Mouse (Mus musculus): Measurements from ENCODE around the gene Vip. TPM values are rescaled to one million over a fixed set of nuclear protein-coding genes. Genes with fewer than 3 reads are reported as not detected.
A peak's percentile ranks its signal among the peaks of the same experiment; 100 is the strongest.

Gene Vip
- polyA plus RNA-seq, 1 experiment from 2014 or later: 0.34 TPM

DNA sequence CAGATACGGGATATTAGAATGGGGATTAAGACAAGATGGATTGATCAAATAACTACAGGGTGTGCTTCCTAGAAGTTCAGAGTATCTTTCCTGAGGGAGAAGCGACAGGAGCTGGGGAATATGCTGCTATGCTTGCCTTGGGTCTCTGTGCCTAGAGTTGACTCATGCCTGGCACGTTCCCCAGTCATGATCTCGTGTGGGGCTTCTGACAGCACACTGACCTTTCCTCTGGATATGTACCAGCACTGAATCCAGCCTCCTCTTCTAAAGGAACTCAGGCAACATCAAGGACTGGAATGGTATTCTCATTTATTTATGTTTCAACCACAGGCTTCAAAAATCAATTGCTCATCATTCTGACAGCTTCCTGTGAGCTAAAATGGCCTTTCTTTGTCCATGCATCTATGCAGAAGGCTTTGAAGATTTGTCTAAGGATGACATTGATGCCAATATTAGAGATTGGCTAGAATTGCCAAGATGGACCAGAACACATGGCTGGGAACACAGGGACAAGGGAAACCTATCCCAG, 5.3 kb upstream of the Vip start:
- no peaks in the 10 kb centered on the region for H3K9me3 ChIP-seq
- WGBS: 78% methylated on average over 4 of the region's 4 CpGs
- no peak for ATAC-seq (ENCODE audit: low FRiP score, low read depth)

DNA sequence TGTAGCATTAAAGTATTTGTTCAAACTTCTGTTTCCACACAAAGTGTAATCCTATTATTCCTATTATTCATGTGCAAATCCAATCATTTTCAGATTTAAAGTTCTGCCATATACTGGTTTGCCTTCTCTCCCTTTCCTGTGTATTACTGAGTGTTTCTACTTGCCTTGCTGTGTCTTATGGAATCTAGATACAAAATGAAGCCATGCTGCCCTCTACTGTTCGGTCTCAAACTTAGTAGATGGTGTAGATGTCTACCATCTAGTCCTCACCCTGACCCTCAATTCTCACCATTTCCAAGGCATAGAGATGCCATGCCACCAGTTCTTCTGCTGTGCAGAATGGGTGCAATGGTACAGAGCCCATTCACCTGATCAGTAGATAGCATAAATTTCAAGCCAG, 4.7 kb upstream of the Vip start:
- Histone ChIP-seq H3K9me3 (no peaks in the 10 kb centered on the region), H3K27me3 (no peaks in the 10 kb centered on the region), H3K4me2 (replicated peaks) (no peak overlapping the region), H3K4me1 (no peaks in the 10 kb centered on the region), H3K9ac (replicated peaks) (no peak overlapping the region), H3K36me3 (no peaks in the 10 kb centered on the region), H3K4me3 (no peak overlapping the region), H3K27ac (replicated peaks) (no peak overlapping the region)
- 32% methylated on average over 1 of the region's 1 CpGs for WGBS
- peak; percentile 60; the same call in 1 of the 2 replicates for ATAC-seq (ENCODE audit: low FRiP score, low read depth)

More for the DNA sequence above, 5.3 kb upstream of the Vip start:
- no peak overlapping the region for H3K9ac ChIP-seq (replicated peaks)
- no peak overlapping the region for H3K4me2 ChIP-seq (replicated peaks)
- no peaks in the 10 kb centered on the region for H3K36me3 ChIP-seq
- no peaks in the 10 kb centered on the region for H3K4me1 ChIP-seq
- no peak overlapping the region for H3K4me3 ChIP-seq
- H3K27ac ChIP-seq (replicated peaks): no peak overlapping the region
- no peaks in the 10 kb centered on the region for H3K27me3 ChIP-seq

- 84% methylated on average over 4 of the region's 4 CpGs for WGBS
- H3K4me3 ChIP-seq: no peak overlapping the region
- ATAC-seq (ENCODE audit: low FRiP score, low read depth): no peak
- H3K9ac ChIP-seq (replicated peaks): no peak overlapping the region
- no peak overlapping the region for H3K27ac ChIP-seq (replicated peaks)
- no peaks in the 10 kb centered on the region for H3K36me3 ChIP-seq
- no peak overlapping the region for H3K4me2 ChIP-seq (replicated peaks)
- H3K27me3 ChIP-seq: no peaks in the 10 kb centered on the region
- no peaks in the 10 kb centered on the region for H3K4me1 ChIP-seq
- H3K9me3 ChIP-seq: no peaks in the 10 kb centered on the region
These were observed 1.7 kb upstream of the Vip start for GRCm38 (mm10) chr10:5637322-5637721.

DNA sequence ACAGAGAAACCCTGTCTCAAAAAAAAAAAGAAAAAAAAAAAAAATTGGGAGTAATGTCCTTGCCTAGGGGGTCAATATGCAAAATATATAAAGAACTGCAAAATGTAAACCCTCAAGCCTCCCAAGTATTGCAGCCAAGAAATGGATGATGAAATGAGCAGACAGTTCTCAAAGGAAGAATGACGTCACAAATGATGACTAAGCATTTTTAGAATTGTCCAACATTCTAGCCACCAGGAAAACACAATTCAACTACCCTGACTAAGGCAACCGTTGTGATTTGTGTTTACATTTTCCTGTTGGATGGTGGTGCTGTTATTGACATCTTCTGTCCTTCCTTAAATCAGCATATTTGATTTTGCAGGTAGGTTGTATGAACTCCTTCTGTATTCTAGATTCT, 42.3 kb downstream of the Vip start:
- no peaks in the 10 kb centered on the region for H3K4me1 ChIP-seq
- ATAC-seq (ENCODE audit: low FRiP score, low read depth): no peak
- no peak overlapping the region for H3K4me3 ChIP-seq
- H3K9ac ChIP-seq (replicated peaks): no peak overlapping the region
- 76% methylated on average over 2 of the region's 2 CpGs for WGBS
- no peaks in the 10 kb centered on the region for H3K36me3 ChIP-seq
- no peak overlapping the region for H3K27ac ChIP-seq (replicated peaks)
- no peak overlapping the region for H3K4me2 ChIP-seq (replicated peaks)
- no peaks in the 10 kb centered on the region for H3K27me3 ChIP-seq
- H3K9me3 ChIP-seq: no peaks in the 10 kb centered on the region

DNA sequence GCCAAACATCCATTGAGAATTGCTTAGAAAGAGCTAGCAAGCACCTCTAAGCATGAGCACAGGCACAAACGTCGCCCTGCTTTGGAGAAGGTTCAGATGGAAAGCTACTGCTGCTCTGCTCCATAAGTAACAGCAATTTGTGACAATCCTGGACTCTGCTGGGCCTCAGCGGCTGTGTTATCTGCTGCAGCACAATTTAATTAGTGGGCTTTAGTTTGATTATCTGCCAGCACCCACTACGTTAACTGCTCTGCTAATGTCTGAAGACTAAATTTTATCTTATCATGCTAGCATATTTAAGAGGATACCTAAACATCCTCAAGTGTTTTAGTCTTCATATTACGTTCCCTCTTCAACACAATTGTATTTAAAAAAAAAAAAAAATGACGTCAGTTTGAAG, 46.6 kb downstream of the Vip start:
- ATAC-seq (ENCODE audit: low FRiP score, low read depth): no peak
- H3K4me1 ChIP-seq: no peaks in the 10 kb centered on the region
- H3K36me3 ChIP-seq: no peaks in the 10 kb centered on the region
- no peak overlapping the region for H3K9ac ChIP-seq (replicated peaks)
- WGBS: 70% methylated on average over 6 of the region's 6 CpGs
- H3K27me3 ChIP-seq: no peaks in the 10 kb centered on the region
- H3K27ac ChIP-seq (replicated peaks): no peak overlapping the region
- no peak overlapping the region for H3K4me2 ChIP-seq (replicated peaks)
- no peak overlapping the region for H3K4me3 ChIP-seq
- H3K9me3 ChIP-seq: no peaks in the 10 kb centered on the region

DNA sequence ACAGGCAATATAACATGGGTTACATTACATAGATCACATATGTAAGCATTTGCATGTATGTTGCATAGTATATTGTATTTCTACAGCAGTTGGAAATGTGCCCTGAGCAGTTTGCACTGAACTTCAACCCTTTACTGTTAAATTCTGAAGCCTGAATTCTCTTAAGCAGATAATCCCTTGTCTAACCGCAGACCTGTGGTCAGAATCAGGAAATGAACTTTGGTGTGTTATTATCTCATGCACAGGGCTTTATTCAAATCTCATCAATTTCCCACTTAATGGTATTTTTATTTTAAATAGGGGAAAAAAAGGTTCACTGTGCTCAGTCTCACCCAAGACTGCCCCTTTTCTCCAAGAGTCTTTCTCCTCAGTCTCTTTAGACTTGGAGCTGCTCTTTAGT, 55.3 kb downstream of the Vip start:
- no peaks in the 10 kb centered on the region for H3K27me3 ChIP-seq
- no peak overlapping the region for H3K4me2 ChIP-seq (replicated peaks)
- no peak overlapping the region for H3K4me3 ChIP-seq
- no peaks in the 10 kb centered on the region for H3K9me3 ChIP-seq
- H3K9ac ChIP-seq (replicated peaks): no peak overlapping the region
- no peak for ATAC-seq (ENCODE audit: low FRiP score, low read depth)
- WGBS: 49% methylated on average over 1 of the region's 1 CpGs
- H3K4me1 ChIP-seq: no peaks in the 10 kb centered on the region
- no peaks in the 10 kb centered on the region for H3K36me3 ChIP-seq
- H3K27ac ChIP-seq (replicated peaks): no peak overlapping the region

Other genes with a start within 250 kb of the Vip start
- gene Syne1, start 87.7 kb upstream of the Vip start, polyA plus RNA-seq (2016; fragmentation: Nextera tagmentation; extraction: Ambion mirVana): 4.8 and 6.0 TPM in 2 replicates
- gene Myct1, start 45.4 kb upstream of the Vip start, polyA plus RNA-seq (2016; fragmentation: Nextera tagmentation; extraction: Ambion mirVana): 1.3 and 1.7 TPM in 2 replicates
- 69.0 and 71.4 TPM in 2 replicates for gene Fbxo5, start 166.4 kb downstream of the Vip start, polyA plus RNA-seq (2016; fragmentation: Nextera tagmentation; extraction: Ambion mirVana)
- 14.5 and 16.2 TPM in 2 replicates for gene Mtrf1l, start 184.7 kb downstream of the Vip start, polyA plus RNA-seq (2016; fragmentation: Nextera tagmentation; extraction: Ambion mirVana)